Mouse (Mus musculus) testis, adult 2 months (tissue): ENCODE measurements around the gene AU040320. TPM values are rescaled to one million over a fixed set of nuclear protein-coding genes. Genes with fewer than 3 reads are reported as not detected.

Experiments
- H3K27ac ChIP-seq: fragments of 200-500 bp; 2 replicates; pipeline ENCODE4 v1.5.1; 2012; ENCODE audit warnings: low read depth, low read length; ENCODE audit not compliant: control insufficient read depth, insufficient read depth
- H3K27me3 ChIP-seq: fragments of 200-500 bp; 2 replicates; pipeline ENCODE4 v1.6.1; 2012; ENCODE audit warnings: mild to moderate bottlenecking, low read length, moderate library complexity; ENCODE audit not compliant: control insufficient read depth, insufficient read depth
- H3K36me3 ChIP-seq: fragments of 200-500 bp; 2 replicates; pipeline ENCODE4 v1.6.1; 2012; ENCODE audit warnings: mild to moderate bottlenecking, low read length; ENCODE audit not compliant: control insufficient read depth, insufficient read depth
- H3K4me1 ChIP-seq: fragments of 200-500 bp; 2 replicates; pipeline ENCODE4 v1.6.1; 2012; ENCODE audit warnings: low read length; ENCODE audit not compliant: control insufficient read depth, insufficient read depth
- H3K4me3 ChIP-seq: fragments of 200-500 bp; 2 replicates; pipeline ENCODE4 v1.5.1; 2012; ENCODE audit warnings: low read depth, mild to moderate bottlenecking, low read length, moderate library complexity, mixed read lengths; ENCODE audit not compliant: control insufficient read depth
- CTCF ChIP-seq: fragments of 200-500 bp; IDR thresholded peaks from 2 replicates; pipeline ENCODE4 v1.5.1; 2012; ENCODE audit warnings: low read depth, mild to moderate bottlenecking, inconsistent platforms, low read length, moderate library complexity; ENCODE audit not compliant: control insufficient read depth, insufficient read depth, insufficient replicate concordance
- POLR2A ChIP-seq: fragments of 200-500 bp; IDR thresholded peaks from 2 replicates; pipeline ENCODE4 v1.6.1; 2012; ENCODE audit warnings: low read depth, mild to moderate bottlenecking, inconsistent platforms, low read length, moderate library complexity; ENCODE audit not compliant: control insufficient read depth
- polyA plus RNA-seq: library from polyadenylated mRNA; depleted of rRNA; stranded (reverse); fragments of >200 nt; gene quantifications from 2 replicates; pipeline ENCODE4 v1.2.3, GENCODE M21; 2012; rRNA removed

Gene AU040320
- polyA plus RNA-seq, 1 experiment = 79.1 TPM

- H3K4me3 ChIP-seq = no peak overlapping the region
- no peaks in the 10 kb centered on the region for H3K27me3 ChIP-seq
- no peak for TF ChIP-seq POLR2A
- no peak for TF ChIP-seq CTCF
- H3K36me3 ChIP-seq = no peaks in the 10 kb centered on the region; the same call in 1 of the 2 replicates
- no peak overlapping the region for H3K27ac ChIP-seq
- H3K4me1 ChIP-seq = no peaks in the 10 kb centered on the region
Observed at GRCm38 (mm10) chr4:126868699-126869098, 115.4 kb downstream of the AU040320 start.

DNA sequence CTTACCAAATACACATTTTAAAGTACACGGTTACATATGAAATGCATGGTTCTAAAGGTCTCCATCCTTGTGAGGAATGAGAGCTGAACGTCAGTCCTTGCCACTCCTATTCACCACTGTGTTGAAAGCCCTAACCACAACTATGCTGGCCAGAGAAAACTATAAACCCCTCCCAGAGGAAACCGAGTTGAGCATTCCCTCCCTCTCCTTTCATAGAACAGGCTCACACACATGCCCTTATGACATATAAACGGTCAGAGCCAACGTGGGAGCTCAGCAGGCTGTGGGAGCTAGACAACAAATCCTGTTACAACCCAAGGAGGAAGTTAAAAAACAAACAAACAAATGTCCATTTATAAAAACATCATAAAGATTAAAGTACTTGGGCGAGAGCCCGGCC, 119.4 kb downstream of the AU040320 start:
- Histone ChIP-seq H3K4me3 (no peak overlapping the region), H3K36me3 (no peaks in the 10 kb centered on the region; the same call in none of the 2 replicates)
- TF ChIP-seq CTCF = no peak
- no peak for TF ChIP-seq POLR2A

DNA sequence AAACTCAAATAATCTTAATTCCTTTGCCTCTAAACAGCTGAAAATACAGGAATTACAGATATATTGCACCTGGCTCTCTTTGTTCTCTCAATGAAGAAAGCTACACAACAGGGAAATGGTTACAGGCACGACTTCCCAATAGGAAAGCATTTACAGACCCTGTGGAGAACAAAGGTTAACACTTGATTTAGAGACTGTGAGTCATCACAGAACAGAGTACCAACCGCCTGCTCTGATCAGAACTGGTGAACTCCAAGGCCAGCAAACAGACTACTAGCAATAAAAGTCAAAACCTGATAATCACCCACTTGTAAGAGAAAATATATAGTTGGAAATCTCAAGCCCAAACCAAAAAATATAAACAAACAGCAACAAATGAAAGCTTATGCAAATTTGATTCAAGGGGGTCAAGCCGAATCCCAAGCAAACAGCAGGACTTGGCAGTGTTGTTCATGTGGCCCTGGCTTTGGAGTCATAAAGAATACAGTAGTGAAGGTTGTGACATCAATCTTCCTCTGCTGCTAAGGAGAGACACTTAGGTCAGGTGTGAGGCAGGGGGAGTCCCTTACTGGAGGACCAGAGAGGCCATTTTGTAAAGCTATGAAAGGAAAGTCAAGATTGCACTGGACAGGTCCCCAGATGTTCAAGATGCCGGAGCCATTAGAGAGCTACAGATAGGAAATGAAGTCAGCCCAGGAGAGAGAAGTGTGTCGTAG, 126.4 kb downstream of the AU040320 start:
- Histone ChIP-seq H3K27me3 (no peaks in the 10 kb centered on the region), H3K4me1 (no peaks in the 10 kb centered on the region), H3K36me3 (no peaks in the 10 kb centered on the region; the same call in none of the 2 replicates), H3K4me3 (no peak overlapping the region), H3K27ac (no peak overlapping the region)
- TF ChIP-seq CTCF (no peak), POLR2A (no peak)

More for the DNA sequence above, 119.4 kb downstream of the AU040320 start:
- Histone ChIP-seq H3K27ac (no peak overlapping the region), H3K27me3 (no peaks in the 10 kb centered on the region), H3K4me1 (no peaks in the 10 kb centered on the region)

- TF ChIP-seq CTCF (no peak), POLR2A (no peak)
- Histone ChIP-seq H3K36me3 (no peaks in the 10 kb centered on the region; the same call in none of the 2 replicates), H3K4me1 (no peaks in the 10 kb centered on the region)
Observed at GRCm38 (mm10) chr4:126883602-126884001, 130.3 kb downstream of the AU040320 start.

GRCm38 (mm10) chr4:126885953-126886352, 132.6 kb downstream of the AU040320 start:
- H3K4me3 ChIP-seq = no peak overlapping the region
- H3K27me3 ChIP-seq = no peaks in the 10 kb centered on the region
- no peak overlapping the region for H3K27ac ChIP-seq
- H3K36me3 ChIP-seq = no peaks in the 10 kb centered on the region; the same call in 1 of the 2 replicates
- no peak for TF ChIP-seq POLR2A
- no peak for TF ChIP-seq CTCF
- H3K4me1 ChIP-seq = no peaks in the 10 kb centered on the region

More at GRCm38 (mm10) chr4:126883602-126884001, 130.3 kb downstream of the AU040320 start:
- H3K4me3 ChIP-seq = no peak overlapping the region
- no peaks in the 10 kb centered on the region for H3K27me3 ChIP-seq
- no peak overlapping the region for H3K27ac ChIP-seq

- H3K4me1 ChIP-seq = no peaks in the 10 kb centered on the region
- H3K4me3 ChIP-seq = no peak overlapping the region
- no peaks in the 10 kb centered on the region for H3K27me3 ChIP-seq
- H3K36me3 ChIP-seq = no peaks in the 10 kb centered on the region; the same call in 1 of the 2 replicates
- no peak for TF ChIP-seq POLR2A
- TF ChIP-seq CTCF = no peak
- H3K27ac ChIP-seq = no peak overlapping the region
Observed at GRCm38 (mm10) chr4:126889879-126890278, 136.5 kb downstream of the AU040320 start.

Other genes with a start within 250 kb of the AU040320 start
- 4.7 and 5.1 TPM in 2 replicates for gene Ago4, start 220.1 kb upstream of the AU040320 start, polyA plus RNA-seq
- 1.6 and 2.2 TPM in 2 replicates for gene Clspn, start 196.6 kb upstream of the AU040320 start, polyA plus RNA-seq
- 2.2 and 2.4 TPM in 2 replicates for gene 5730409E04Rik, start 143.7 kb upstream of the AU040320 start, polyA plus RNA-seq
- 66.9 and 77.9 TPM in 2 replicates for gene Psmb2, start 75.9 kb upstream of the AU040320 start, polyA plus RNA-seq
- 0.05 and 0.06 TPM in 2 replicates for gene Tfap2e, start 17.3 kb upstream of the AU040320 start, polyA plus RNA-seq
- 6.6 and 6.7 TPM in 2 replicates for gene Ncdn, start 106 bp upstream of the AU040320 start, polyA plus RNA-seq
- 17.1 and 17.3 TPM in 2 replicates for gene Zmym4, start 214.6 kb downstream of the AU040320 start, polyA plus RNA-seq